Mouse (Mus musculus): Measurements from ENCODE around the gene Supt3. TPM values are rescaled to one million over a fixed set of nuclear protein-coding genes. Genes with fewer than 3 reads are reported as not detected.

Supt3 gene
- 10 to 100 TPM; 10.2 to 10.8 TPM for total RNA-seq (2021)
- long read RNA-seq, experiment 1, partial matches to known transcripts = 0 of 7 reads
- long read RNA-seq, experiment 1, other reads (novel, unspliced or antisense) = 3 of 7 reads
- long read RNA-seq, experiment 2, transcript Supt3-201 (12 exons, 1,508 nt) = major isoform, 5 of 9 reads
- long read RNA-seq, experiment 2, partial matches to known transcripts = 0 of 9 reads
- long read RNA-seq, experiment 2, other reads (novel, unspliced or antisense) = 4 of 9 reads

DNA sequence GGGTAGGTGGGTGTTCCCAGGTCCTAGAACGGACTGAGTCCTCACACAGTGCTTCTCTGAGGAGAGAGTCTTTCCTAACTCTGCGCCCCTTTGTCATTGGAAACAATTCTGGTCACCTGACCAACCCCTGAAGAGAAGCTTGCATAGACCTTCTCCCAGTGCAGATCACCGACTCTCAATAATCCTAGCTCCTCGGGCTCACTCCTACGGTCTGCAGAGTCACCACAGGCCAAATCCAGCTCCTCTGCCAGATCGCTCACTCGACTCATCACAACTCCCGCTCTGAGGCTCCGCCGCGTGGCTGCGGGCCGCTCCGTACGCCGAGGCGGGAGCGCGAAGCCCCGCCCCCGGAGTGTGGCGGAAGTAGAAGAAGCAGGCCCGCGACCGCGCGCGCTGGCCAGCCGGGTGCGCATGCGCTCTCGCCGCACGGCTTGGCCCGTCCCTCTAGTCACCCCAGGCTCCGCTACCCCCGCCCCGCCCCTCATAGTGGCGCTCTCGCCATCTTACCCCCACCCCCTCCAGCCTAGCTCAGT is at the start of gene Supt3:
TSS of gene Supt3 (plus strand) at position 415 of the 533 bp plus-strand sequence.
- intact Hi-C loops (cut with DNase I) = no loop called here
- TF ChIP-seq CTCF (IDR thresholded peaks at IDR 0.05) = peak; percentile 44; the same call in 1 of the 2 replicates
- peak within 1 kb of the TSS; percentile 76 for H3K4me3 ChIP-seq
- H3K27ac ChIP-seq = peak within 1 kb of the TSS; percentile 92
- DNase-seq = peak; percentile 98

DNA sequence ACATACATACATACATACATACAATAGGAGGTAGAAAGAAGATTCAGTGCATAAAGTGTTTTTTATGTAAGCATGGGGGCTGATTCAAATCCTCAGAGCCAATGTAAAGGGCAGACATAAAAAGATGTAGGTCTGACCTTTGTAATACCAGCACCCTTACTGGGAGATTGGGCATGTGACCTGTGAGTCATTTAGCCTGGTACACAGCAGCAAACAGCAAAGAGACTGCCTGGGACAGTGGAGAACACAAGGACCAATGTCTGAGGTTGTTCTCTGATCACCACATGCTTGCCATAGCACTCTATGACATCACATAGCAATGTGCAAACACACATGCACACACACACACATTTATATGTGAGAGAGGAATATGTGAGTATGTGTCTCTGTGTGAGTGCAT is 49.3 kb upstream of the Supt3 start:
- TF ChIP-seq CTCF (IDR thresholded peaks at IDR 0.05) = no peak

DNA sequence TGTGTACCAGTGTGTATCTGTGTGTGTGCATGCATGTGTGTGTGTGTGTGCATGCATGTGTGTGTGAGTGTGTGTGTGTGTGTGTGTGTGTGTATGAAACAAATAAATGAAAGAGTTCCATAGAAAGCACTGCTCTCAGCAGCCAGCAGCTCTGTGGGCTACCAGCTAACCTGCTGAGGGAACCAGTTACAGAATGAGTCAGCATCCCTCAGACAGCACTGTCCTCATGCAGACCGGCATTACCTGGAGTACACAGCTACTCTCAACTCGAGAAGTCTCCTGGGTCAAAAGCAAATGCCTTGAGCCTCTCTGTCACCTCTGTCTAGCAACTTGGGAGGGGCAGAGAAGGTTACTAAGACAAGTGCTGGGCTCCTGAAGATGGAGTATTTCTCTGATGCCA is 48.5 kb upstream of the Supt3 start:
- DNase-seq = no peak
- Histone ChIP-seq H3K4me3 (no peak overlapping the region), H3K27ac (no peak overlapping the region)
- intact Hi-C loops (cut with DNase I) = no loop called here
- TF ChIP-seq CTCF (IDR thresholded peaks at IDR 0.05) = no peak

More for the DNA sequence above, 49.3 kb upstream of the Supt3 start:
- intact Hi-C loops (cut with DNase I) = no loop called here
- no peak overlapping the region for H3K27ac ChIP-seq
- no peak for DNase-seq
- no peak overlapping the region for H3K4me3 ChIP-seq

DNA sequence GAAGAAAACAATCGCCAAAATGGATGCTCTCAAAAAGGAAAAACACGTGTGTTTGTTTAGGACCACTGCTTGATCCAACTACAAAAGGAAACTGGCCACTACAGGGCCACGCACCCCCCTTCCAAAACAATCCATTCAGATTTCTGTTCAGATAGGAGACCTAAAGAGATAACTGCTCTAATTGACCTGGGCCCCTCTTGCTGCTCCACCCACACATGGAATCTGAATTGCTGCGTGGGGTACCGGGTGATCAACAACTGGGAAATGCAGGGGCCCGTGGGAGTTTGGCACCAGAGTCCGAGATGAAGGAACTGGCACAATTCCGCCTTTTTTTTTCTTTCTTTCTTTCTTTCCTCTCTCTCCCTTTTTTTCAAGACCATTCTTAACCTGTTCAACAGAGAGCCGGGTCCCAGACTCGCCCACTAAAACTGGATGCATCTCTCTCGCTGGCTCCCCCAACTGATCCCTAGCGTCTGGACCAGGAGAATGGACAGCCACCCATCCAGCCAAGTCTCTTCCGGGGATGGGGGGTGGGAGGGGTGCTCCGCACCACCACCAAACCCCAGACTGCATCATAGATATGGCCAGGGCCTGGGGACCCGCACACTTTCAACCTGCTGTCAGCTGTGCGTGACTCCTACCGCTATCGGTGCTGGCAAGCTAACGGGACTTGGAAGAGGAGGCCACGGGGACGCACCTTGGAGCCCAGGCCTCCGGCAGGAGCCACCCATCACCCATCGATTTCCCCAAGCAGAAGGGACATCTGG is 43.2 kb upstream of the Supt3 start:
- intact Hi-C loops (cut with DNase I) = loop anchor here (2.0 to 10.0 kb wide), 4 partner anchors 119 to 511 kb away; no protein-coding TSS in a partner anchor
- Histone ChIP-seq H3K27ac (no peak overlapping the region), H3K4me3 (peak overlapping the region; percentile 87)
- no peak for DNase-seq
- TF ChIP-seq CTCF (IDR thresholded peaks at IDR 0.05) = no peak

DNA sequence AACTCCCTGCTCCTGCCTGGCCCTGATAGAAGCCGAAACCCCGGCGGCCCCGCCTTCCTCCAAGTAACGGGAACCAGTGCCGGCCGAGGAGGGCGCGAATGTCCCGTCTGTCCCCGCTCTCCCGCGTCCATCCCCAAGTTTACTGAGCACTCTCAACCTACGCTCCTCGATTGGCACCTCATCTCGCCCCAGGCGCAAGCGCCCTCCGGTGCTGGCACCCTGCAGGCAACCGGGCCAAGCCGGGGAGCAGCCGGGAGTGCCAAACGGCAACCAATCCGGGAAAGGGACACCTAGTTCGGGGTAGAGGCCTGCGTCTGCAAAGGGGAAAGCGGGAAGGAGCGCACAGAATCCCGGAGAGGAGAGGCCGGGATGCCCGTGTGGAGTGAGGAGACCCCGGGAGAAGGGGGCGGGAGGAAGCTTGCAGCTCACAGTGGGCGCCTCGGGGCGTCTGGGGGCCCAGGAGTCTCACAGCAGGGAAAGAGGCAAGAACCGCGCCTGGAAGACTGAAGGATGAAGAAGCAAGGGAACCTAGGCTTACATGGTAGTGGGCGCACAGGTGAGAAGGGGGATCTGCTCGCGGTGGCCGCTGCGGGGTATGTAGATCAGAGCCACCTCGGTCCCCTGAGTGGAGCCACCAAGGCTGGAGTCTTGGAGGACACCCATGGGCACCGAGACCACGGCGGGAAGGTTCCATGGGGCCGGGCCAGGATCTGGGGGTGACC is 42.3 kb upstream of the Supt3 start:
- intact Hi-C loops (cut with DNase I) = loop anchor here (2.0 to 10.0 kb wide), 5 partner anchors 120 to 638 kb away; no protein-coding TSS in a partner anchor

DNA sequence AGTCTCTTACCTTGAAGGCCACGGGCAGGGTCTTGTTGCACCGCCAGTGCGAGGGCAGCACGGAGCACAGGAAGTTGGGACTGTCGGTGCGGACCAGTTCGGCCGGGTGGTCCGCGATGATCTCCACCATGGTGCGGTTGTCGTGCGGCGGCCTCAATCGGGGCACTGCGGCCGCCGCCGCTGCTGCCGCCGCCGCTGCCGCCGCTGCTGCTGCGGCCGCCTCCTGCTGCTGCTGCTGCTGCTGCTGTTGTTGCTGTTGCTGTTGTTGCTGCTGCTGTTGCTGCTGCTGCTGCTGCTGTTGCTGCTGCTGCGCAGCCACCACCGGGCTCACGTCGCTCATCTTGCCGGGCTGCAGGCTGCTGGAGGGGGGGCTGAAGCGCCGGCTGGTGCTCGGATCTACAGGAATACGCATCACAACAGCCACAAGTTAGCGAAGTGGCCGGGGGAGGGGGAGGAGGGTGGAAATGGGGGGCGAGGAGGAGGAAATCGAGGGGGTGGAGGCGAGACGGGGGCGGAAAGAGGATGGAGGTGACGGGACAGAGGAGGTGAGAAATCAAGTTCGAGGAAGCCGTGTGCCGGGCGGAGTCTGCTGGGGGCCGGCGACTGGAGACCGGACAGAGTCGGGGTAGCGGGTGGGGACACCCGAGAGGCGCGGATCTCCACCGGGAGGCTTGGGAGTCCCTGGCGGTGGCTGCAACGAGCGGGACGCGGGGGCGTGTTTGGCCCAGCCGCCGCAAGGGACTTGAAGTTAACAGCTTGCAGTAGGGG is 41.5 kb upstream of the Supt3 start:
- peak overlapping the region; percentile 81 for H3K27ac ChIP-seq
- intact Hi-C loops (cut with DNase I) = loop anchor here (2.0 to 10.0 kb wide), 5 partner anchors 121 to 637 kb away; no protein-coding TSS in a partner anchor
- no peak for DNase-seq
- no peak for TF ChIP-seq CTCF (IDR thresholded peaks at IDR 0.05)
- H3K4me3 ChIP-seq = peak overlapping the region; percentile 87

More for the DNA sequence above, 42.3 kb upstream of the Supt3 start:
- peak; percentile 74 for DNase-seq
- peak overlapping the region; percentile 25 for H3K27ac ChIP-seq
- no peak for TF ChIP-seq CTCF (IDR thresholded peaks at IDR 0.05)
- H3K4me3 ChIP-seq = peak overlapping the region; percentile 87

DNA sequence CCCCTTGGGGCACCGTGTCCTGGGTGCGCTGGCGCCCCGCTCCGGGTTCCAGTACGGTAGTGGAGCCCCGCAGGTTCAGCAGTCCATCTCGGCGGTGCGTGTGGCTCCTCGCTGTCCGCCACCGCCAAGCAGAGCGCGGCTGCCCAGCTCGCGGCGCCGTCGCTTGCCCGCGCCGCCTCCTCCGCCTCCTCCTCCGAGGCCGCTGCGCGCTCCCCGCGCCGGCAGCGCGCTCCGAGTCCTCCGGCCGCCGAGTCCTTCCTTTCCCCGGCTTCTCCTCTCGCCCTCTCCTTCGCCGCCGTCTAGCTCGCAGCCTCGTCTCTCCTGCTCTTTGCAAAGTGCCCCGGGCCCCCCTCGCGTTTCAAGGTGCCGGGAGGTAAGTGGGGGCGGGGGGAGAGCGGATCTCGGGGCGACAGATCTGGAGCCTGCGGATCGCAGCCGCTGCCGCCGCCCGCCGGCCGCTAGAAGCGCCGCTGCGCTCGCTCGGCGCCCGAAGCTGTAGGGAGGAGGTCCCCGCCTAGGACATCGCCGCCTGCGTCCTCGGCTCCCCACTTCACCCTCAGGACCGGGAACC is 40.9 kb upstream of the Supt3 start:
- peak overlapping the region; percentile 87 for H3K4me3 ChIP-seq
- TF ChIP-seq CTCF (IDR thresholded peaks at IDR 0.05) = peak; percentile 68
- DNase-seq = peak; percentile 82
- intact Hi-C loops (cut with DNase I) = loop anchor here (2.0 to 10.0 kb wide), 5 partner anchors 121 to 636 kb away; no protein-coding TSS in a partner anchor
- H3K27ac ChIP-seq = peak overlapping the region; percentile 81

DNA sequence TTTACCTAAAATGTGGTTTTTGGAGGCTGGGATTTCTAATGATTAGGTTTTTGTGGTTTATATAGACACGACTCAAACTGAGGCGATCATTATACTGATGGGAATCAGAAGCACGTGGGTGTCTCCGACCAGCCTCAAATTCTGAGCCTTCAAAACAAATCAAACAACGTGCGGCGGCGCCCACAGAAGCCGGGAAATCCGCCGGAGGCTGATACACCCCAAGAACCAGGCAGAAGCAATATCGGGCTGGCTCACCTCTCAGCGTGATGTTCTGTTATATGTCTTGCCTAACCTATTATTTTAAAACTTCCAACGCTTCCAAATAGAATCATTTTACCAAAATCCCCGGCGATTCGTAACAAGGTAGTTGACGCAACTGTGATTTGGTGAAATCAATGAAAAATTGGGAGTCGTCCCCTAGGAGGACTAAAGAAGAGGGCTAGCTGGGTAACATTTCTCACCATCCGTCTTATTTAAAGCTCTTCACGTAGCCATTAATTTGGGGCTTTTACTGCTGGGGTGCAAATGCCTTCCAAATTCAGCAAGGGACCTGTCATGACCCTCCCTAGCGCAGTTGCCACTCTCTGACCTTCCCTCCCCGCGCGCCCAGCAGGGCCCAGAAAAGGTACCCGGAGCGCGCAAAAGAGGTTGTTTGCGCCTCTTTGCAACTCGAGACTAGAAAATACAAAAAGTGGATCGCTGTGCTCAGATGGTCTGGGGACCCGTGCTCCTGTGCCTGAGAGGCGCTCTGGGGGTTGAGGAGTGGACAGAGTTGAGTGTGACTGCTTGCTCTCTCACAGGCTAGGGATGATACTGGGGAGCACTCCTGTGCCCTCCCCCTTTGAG is 39.5 kb upstream of the Supt3 start:
- H3K27ac ChIP-seq = no peak overlapping the region
- peak overlapping the region; percentile 14 for H3K4me3 ChIP-seq
- intact Hi-C loops (cut with DNase I) = loop anchor here (5.0 to 10.0 kb wide), 4 partner anchors 123 to 635 kb away; no protein-coding TSS in a partner anchor
- DNase-seq = no peak
- no peak for TF ChIP-seq CTCF (IDR thresholded peaks at IDR 0.05)

DNA sequence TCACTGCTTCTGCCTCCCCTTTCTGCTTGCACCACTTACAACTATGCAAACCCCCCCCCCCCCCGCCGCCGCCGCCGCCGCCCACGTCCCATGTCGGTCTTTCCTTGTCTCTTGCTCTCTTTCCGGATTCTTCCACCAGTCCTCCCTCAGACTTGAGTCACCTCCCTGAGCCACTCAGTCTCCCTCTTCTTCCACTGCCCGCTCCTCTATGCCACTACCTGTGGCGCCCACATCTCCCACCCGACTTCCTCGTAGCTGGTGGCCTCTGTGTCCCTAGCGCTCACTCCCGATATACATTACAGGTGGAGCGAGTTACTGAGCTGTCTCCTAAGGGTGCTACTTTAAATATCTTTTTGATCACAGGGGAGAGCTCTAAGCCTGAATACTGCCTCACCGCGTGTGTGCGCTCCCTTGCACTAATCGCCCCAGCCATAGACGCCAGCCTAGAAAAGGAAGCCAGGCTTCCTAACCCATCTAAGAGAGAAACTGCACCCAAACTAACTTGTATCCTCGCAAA is 38.8 kb upstream of the Supt3 start:
- peak overlapping the region; percentile 14; the same call in 1 of the 2 replicates for H3K4me3 ChIP-seq
- intact Hi-C loops (cut with DNase I) = loop anchor here (5.0 to 10.0 kb wide), 4 partner anchors 123 to 634 kb away; no protein-coding TSS in a partner anchor
- DNase-seq = no peak
- TF ChIP-seq CTCF (IDR thresholded peaks at IDR 0.05) = no peak
- H3K27ac ChIP-seq = no peak overlapping the region

DNA sequence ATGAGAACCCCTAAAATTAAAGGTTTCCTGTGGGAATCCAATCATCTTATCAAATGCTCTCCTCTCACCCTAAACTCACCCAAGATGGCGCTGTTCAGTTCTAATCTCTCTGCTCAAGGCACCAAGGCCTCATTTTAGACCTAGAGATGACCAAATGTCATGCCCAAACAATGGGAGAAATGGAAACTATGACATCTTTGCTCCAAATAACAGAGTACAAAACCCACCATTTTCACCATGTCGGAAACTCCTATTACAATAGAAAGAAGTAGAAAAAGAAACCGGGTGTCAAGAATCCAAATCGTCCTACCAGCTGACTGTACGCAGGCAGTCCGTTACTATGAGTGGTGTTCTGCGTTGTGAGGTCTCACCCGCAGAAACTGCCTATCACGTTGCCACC is 34.7 kb upstream of the Supt3 start:
- DNase-seq = no peak
- intact Hi-C loops (cut with DNase I) = no loop called here
- TF ChIP-seq CTCF (IDR thresholded peaks at IDR 0.05) = no peak
- Histone ChIP-seq H3K4me3 (no peak overlapping the region), H3K27ac (no peak overlapping the region)
